Mouse (Mus musculus) left cerebral cortex, postnatal 25 days (tissue): ENCODE results near the gene Rabl6. TPM values are rescaled to one million over a fixed set of nuclear protein-coding genes. Genes with fewer than 3 reads are reported as not detected.
"Not testable (repeated sequence)": the region's sequence is repeated elsewhere in the genome, so short reads cannot be mapped to it uniquely, and the experiment has no call there.

Source experiments
- DNase-seq, 2 experiments: peaks; one replicate each; pipeline ENCODE4 v3.0.0; 2022; ENCODE audit warnings: low spot score in 2 of 2, mixed read lengths in 1 of 2
- intact Hi-C: fragments of 180-260 bp; cut with DNase I; formaldehyde crosslinking; loops from one replicate; pipeline ENCODE4 v1.15.1; 2025
- total RNA-seq, 2 experiments: library from RNA; stranded (reverse); gene quantifications; 2 replicates each; pipeline ENCODE4 v1.2.3; 2021

Gene Rabl6
- total RNA-seq, 2 experiments from 2014 or later: 136 to 152 TPM

DNA sequence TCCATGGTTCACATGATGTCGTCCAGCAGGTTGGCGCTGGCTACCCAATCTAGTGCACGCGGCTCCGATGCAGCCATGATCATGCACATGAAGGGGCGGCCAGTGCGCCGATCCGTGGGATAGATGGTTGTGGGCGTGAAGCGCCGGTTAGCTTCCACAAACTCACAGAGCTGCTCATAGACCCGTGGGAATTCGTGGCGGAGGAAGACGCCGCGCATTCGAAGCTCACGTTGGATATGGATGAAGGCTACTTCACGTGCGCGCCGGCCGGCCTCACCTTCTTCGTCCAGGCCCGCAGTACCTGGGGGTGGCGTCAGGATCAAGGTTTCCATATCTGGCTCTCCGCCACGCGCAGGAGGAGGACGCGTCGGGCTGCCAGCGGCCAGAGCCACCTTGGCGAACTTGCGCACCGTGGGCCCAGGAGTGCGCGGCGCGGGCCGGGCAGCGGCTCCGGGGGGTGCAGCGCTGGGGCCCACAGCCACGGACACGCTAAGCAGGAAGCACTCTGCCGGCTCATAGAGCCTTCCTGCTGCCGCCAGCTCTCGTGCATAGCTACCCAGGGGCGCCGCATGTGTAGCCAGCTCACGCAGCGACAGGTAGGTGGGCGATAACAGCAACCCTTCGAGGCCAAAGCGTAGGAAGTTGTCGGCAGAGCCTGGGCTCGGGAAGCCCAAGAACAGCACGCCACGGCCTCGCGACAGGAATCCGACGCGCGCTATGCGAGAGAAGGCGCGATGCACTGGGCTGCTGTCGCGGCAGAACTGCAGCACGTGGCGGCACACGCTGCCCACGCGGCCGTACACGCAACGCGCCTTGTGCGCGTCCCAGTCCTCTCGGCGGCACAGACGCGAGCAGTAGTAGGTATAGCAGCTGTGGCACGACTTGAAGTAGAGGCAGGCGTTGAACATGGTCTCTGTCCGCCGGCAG lies 31.1 kb downstream of the Rabl6 start:
- DNase-seq: peak; percentile 39 to 67
- intact Hi-C loops: no loop called here

DNA sequence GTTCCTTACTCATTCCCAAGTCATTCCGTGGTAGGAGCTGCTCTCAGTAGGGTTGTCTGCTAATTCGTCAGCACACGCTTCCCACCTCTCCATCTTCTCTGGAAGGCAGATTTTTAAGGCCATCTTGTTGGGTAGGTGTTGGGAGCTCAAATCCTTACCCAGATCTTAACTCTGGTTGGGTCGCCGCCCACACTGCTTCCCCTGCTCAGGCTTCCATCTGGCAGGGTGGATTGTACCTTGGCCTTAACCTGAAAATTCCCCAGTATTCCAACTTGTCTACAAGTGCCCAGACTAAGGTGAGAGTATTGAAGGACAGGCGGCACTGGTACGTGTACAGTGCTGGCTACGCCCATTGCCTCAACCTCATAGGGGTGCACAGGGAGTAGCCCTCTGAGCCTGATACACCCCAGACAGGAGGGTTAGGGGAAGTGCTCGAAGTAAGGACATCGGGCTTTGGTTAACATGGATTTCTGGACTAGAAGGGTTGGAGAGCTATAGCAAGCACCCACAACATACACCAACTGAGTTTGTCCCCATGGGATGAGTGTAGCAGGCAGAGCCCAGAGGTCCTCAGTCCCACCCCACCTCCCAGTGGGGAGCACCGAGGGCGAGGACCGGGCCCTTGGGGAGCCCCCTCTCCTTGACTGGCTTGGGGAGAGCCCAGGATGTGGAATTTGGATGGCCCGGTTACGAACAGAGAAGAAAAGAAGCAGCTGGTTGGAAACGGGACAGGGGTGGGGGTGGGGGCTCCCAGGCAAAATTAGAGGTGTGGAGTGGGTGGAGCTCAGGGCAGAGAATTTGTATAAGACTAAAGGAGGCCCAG lies 32.1 kb downstream of the Rabl6 start:
- DNase-seq: peak; percentile 45 to 88
- intact Hi-C loops: no loop called here

DNA sequence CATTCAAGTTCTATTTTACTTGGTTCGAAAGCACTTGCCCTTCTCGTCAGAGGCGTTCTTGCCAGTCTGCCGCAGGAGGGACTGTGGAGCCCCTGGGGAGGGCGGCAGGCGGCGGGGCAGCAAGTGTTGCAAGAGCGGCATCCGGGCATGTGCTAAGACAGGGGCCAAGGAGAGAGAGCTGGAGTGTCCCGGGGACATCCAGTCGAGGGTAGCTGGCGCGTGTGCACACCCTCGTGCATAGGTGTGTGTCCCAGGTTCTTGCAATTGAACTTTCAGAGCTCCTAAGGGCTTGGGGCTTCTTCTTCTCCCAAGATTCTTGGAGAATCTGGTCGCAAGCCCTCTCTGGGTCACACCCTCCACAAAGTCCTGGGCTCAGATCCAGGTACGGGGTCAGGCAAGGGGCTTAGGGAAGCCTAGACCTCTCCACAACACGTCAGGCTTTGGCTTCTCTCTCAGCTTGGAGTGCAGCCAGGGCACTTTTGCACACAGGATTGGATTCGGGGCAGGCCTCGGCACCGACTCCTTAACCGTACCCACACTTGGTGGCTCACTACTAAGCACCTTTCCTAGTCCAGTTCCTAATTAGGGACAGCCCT lies 32.8 kb downstream of the Rabl6 start:
- intact Hi-C loops: no loop called here
- DNase-seq: no peak

DNA sequence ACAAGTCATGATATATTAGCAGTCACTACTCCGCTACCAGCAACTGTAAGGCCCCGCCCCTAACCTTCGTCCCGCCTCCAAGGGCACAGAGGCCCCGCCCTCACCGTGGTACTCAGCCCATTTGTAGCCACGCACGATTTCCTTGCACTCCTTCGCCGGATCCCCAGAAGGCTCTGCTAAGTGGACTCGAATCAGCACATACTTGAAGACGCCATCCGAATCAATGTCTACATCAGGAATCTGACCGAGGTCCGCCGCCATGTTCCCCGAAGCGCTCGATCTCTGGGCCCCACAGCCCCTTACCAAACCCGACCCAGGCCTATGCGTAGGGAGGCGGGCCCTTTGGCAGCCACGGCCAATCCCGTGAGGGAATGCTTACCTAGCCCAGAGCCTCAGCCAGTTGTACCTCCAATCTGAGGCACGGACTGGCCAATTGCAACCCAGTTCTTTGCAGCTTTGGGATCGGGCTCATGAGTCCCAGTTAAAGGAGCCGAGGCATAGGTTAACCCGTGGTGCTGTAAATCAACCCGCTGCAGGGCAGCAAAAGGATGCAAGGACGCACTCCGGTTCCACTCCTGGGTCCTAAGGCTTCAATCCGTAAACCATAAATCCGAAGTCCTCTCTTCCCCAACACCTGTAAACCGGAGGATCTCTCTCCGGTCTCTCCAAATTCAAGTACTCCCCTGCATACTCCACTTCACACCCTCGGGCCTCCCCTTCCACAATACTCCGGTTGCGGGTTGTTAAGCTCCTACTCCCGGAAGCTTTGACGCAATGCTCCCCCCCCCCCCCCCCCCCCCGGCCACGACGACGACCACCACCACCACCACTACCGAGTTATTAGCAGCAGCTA lies 33.5 kb downstream of the Rabl6 start, which contains the start of the genes Mamdc4 and Phpt1:
TSS of gene Mamdc4 (minus strand) at position 267 of the 853 bp plus-strand sequence.
TSS of gene Phpt1 (minus strand) at position 646 of the 853 bp plus-strand sequence.
- peak; percentile 97 to 98 for DNase-seq
- intact Hi-C loops: no loop called here

DNA sequence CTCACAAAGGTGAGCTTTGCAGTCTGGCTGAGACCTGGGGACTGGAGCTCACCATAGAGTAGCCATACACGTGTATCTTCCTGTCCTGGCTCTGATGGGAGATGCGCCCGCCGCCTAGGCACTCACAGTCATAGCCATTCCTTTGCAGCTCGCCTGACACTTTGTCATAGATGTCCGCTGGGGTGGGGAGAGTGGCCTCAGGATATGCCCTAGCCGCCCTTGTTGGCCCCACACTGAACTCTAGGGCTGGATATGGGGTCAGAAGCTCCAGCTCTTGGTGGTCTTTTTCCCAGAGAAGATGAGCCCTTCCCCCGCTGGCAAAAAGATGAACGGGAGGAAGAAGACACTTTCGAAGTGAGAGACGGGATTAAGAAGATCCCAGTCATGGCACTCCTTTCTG lies 34.2 kb downstream of the Rabl6 start:
- DNase-seq: no peak
- intact Hi-C loops: no loop called here

DNA sequence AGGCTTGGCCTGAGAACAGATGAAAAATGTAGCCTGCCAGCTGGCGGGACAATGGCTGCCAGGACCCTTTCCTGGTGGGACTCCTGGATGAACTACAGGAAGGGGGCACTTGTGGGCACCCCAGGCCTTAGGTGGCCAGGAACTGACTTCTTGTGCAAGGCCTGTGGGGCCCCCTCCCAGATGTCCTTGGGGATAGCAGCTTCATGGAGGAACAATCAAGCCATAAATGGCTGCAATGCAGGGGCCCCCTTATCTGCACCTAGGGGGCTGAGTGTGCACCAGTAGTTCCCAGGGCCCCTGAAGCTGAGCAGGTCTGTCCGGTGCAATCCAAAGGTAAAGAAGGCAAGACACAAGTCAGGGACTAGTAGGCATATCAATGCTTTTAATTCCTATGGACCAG lies 35.3 kb downstream of the Rabl6 start:
- DNase-seq: no peak
- intact Hi-C loops: no loop called here

DNA sequence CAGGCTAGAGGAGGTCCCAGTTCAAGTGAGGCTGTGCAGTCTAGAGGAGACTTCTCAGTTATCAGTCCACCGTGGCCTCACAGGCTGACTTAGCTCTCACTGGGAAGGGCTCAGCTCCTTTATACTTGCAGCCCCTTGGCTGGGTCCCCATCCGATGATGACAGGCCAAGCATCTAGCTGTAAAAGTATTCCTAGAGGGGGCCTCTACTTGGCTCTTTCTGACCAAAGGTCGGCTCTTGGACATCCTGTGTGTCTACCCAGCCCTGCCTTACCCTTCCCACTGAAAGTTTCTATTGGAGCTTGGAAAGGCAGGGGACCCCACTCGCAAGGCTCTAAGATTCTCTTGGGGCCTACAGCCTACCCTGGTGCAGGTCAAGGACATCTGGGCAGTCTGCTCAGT lies 37.1 kb downstream of the Rabl6 start:
- no peak for DNase-seq

DNA sequence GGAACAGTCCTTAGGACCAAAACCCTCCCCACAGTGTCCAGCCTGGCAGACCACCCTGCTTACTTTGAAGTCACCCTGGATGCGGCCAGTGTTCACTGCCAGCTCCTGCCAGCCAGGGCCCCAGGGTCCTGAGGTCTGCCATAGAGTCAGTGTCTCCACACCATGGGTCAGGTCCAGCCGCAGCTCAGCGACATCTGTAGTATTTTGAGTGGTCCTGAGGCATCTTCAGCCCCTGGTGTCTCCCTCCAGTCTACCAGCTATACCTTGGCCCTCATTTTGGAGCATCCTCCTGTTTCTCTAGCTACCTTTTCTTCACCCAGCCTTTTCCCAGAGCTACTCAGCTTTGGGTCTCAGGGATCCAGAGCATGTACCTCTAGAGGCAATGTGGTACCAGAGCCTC lies 39.0 kb downstream of the Rabl6 start:
- intact Hi-C loops: no loop called here
- DNase-seq: no peak

More for the DNA sequence above, 37.1 kb downstream of the Rabl6 start:
- intact Hi-C loops: no loop called here

DNA sequence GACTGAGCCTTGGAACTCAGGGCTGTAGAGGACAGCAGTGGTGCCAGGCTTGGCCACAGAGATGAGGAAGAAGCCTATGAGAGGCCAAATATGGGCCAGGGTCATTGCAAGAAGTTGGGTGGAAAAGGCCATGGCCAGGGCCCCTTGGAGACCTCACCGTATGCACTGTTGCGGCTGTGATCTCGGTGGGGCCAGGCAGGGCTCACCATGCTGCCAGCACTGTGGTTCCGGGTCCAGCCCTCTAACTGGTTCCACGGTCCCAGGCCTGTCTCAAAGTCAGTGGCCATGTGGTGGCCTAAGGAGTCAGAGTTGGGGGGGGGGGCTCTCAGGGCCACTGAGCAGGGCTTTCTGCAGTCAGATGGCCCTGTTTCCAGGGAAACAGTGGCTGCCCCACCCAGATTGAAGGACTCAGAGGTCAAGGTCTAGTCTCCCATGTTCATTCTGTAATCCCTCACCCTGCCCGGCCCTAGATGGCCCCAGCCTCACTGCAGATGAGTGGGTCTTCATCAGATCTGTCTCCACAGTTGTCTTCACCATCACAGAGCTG lies 39.8 kb downstream of the Rabl6 start:
- intact Hi-C loops: no loop called here
- DNase-seq: no peak

DNA sequence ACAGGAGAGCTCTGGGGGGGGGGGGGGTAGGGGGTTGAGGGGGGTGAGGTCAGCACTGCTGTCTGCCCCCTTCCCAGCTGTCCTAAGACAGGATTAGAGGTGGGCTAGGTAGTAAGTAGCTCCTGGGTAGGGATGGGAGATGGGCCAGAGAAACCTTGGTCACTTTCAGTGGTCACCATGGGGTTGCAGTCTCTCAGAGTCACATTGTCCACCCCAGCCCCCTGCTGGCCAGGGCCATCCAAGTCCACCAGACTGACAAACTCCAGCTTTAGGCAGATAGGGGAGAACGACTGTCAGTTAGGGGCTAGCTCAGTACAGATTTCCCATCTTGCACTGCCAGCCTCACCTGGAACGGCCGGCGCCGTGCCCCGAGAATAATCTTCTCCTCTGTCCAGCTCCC lies 41.8 kb downstream of the Rabl6 start:
- no peak for DNase-seq
- intact Hi-C loops: no loop called here

DNA sequence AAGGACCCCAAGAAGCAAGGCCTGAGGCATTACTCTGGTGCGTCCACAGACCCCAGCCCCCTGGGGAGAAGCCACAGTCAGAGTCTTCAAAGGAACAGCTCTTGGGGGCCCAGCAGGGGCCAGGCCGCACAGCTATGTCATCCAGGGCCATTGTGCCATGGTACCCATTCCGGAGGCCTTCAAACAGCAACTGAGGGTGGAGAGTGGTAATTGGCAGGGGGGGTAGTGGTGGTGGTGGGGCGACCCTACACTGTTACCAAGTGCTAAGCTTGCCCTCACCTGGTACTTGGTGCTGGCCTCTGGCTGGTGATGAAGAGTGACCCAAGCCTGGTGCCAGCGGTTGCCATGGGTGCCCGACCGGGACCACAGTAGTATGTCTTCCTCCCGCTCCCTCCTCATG lies 42.6 kb downstream of the Rabl6 start:
- intact Hi-C loops: no loop called here
- DNase-seq: no peak

DNA sequence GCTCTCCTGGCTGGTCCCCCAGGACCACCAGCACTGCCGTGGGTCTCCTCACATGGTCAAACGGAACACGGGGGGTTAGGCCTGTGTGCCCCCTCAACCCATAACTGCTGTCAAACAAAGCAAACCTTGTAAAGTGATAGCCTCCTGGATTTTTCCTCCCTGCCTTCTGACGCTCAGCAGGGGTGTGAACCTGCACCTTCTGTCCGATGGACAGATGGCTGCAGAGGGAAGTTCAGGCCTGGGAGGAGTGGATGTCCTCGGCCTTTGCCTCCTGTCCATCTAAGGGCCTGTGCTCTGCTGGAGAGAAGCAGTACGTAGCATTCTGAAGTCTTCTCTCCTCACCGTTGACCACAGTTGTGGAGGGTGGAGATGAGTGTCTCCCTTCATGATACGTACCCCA lies 46.4 kb downstream of the Rabl6 start:
- no peak for DNase-seq
- intact Hi-C loops: no loop called here

DNA sequence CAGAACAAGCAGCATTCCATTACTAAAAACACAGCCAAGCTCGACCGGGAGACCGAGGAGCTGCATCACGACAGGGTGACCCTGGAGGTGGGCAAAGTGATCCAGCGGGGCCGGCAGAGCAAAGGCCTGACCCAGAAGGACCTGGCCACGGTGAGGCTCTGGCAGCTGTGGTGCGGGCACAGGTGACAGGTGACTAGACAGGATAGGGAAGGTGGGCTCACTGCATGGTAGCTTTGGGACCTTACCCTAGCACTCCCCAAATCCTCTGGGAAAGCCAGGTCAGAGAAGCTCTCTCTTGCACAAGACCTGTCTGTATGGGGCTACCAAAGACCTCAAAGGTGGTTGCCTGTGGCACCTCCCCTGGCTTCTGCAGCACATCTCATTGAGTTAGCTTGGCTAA lies 47.8 kb downstream of the Rabl6 start:
- intact Hi-C loops: no loop called here
- DNase-seq: no peak

DNA sequence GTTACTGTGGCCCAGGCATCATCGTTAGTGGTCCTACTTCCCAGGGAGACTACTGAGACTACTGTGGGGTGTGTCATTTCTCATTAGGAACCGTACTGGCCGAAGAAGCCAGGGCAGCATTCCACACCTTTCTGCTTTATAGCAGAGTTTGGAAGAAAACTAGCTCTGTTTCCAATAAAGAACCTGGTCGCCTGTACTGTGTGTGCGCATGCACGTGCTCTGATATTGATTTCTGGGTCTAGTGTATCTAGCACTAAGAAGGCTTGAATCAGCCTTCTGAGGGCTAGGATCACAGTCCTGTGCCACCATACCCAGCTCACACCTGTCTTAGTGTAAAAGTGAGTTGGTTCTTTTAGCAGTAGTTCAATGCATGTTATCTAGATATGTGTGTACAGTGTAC lies 49.5 kb downstream of the Rabl6 start:
- no peak for DNase-seq
- intact Hi-C loops: no loop called here

DNA sequence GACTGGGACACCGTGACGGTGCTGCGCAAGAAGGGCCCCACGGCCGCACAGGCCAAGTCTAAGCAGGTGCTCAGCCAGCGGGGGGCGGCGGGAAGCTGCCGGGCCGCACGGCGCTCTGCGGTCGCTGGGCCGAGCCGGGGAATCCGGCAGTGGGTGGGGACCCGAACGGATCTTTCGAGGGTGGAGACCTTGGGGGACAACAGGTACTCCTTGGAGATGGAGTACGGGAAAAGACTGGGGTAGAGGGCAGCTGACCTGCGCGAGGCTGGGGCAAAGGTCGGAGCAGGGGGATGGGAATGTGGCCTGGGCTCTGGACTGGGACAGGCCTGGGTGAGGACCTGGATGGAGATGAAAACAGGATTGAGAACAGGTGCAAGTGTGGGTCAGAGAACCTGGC lies 50.4 kb downstream of the Rabl6 start:
- no peak for DNase-seq
- intact Hi-C loops: no loop called here

DNA sequence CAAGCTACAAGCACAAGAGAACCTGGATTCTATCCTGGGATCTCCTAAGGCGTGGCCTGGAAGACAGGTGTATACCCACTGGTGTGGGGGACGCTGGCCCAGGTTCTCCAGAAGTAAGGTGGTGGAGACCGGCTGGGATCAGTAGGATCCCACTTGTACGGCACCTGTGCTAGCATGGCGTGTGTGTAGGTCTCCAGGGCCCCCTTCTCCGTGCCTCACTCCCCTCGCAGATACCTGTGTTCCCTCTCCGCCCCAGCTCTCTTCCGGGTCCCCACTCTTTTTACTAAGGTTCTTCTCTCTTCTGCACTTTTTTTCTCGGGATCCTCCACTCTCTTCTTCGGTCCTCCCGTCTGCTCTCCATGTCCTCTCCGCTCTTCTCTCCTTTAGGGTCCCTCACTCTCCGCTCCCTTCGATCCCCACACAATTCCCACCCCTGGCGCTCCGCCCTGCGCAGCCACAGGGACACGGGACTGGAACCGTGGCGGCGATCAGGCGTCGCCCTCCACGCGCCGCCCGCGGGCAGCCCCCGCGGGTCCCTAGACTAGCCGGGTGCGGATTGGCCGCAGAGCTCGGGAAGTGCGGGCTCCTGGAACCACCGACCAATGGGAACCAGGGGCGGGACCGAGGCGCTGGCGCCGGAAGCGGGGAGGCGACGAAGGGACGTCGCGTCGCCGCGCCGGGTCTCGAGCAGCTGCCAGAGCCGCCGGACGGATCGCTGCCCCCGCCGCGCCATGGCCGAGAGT lies 50.9 kb downstream of the Rabl6 start, which contains the start of gene Edf1:
TSS of gene Edf1 (plus strand) at position 627 of the 743 bp plus-strand sequence.
- peak; percentile 96 to 97 for DNase-seq
- intact Hi-C loops: no loop called here

DNA sequence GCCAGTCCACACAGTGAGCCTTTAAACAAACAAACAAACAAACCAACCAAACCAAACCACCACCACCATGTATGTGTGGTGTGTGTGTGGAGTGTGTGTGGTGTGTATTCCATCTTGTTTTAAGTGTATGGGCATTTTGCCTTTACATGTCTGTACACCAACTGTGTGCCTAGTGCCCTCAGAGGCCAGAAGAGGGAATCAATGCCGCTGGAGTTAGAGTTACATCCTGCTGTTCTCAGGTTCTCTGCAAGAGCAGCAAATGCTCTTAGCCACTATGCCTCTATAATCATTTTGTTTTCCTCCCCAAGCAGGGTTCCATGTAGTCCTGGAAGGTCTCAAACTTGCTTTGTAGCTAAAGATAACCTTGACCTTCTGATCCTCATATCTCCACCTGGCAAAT lies 52.0 kb downstream of the Rabl6 start:
- intact Hi-C loops: no loop called here
- DNase-seq: no peak

DNA sequence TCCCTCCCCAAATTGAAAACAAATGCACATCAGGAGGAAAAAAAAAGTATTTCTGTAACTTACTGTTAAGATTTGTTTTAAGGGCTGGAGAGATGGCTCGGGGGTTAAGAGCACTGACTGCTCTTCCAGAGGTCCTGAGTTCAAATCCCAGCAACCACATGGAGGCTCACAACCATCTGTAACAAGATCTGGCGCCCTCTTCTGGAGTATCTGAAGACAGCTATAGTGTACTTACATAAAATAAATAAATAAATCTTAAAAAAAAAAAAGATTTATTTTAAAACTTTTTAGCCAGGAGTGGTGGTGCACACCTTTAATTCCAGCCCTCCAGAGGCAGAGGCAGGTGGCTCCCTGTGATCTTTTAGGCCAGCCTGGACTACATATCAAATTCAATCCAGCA lies 52.8 kb downstream of the Rabl6 start:
- DNase-seq, intact Hi-C loops: not testable (repeated sequence)
